Mouse (Mus musculus) limb, embryonic 15.5 days (tissue): ENCODE data around the gene Syne1. TPM values are rescaled to one million over a fixed set of nuclear protein-coding genes. Genes with fewer than 3 reads are reported as not detected.

ENCODE experiments used
- ATAC-seq: fragments of 200-750 bp; cut with Nextera tagmentation; 2 replicates; pipeline ENCODE4 v1.8.0; 2017; ENCODE audit warnings: low read depth, moderate TSS enrichment; ENCODE audit not compliant: insufficient number of reproducible peaks, low FRiP score, low TSS enrichment
- H3K27ac ChIP-seq: fragments of 300-500 bp; sonication (generic); 2 replicates; pipeline ENCODE4 v1.5.1; 2015; ENCODE audit warnings: moderate library complexity, mild to moderate bottlenecking, inconsistent platforms
- H3K27me3 ChIP-seq: fragments of 300-500 bp; sonication (generic); 2 replicates; pipeline ENCODE4 v1.6.1; 2015; ENCODE audit warnings: inconsistent platforms
- H3K36me3 ChIP-seq: fragments of 300-500 bp; sonication (generic); 2 replicates; pipeline ENCODE4 v1.6.1; 2015; ENCODE audit warnings: inconsistent platforms
- H3K4me1 ChIP-seq: fragments of 300-500 bp; sonication (generic); 2 replicates; pipeline ENCODE4 v1.6.1; 2015; ENCODE audit warnings: inconsistent platforms
- H3K4me2 ChIP-seq: fragments of 300-500 bp; sonication (generic); 2 replicates; pipeline ENCODE4 v1.6.1; 2015; ENCODE audit warnings: mild to moderate bottlenecking, inconsistent platforms
- H3K4me3 ChIP-seq: fragments of 300-500 bp; sonication (generic); 2 replicates; pipeline ENCODE4 v1.5.1; 2015; ENCODE audit warnings: mild to moderate bottlenecking, inconsistent platforms
- H3K9ac ChIP-seq: fragments of 300-500 bp; sonication (generic); 2 replicates; pipeline ENCODE4 v1.6.1; 2015; ENCODE audit warnings: inconsistent platforms
- H3K9me3 ChIP-seq: fragments of 300-500 bp; sonication (generic); 2 replicates; pipeline ENCODE4 v1.6.1; 2016; ENCODE audit warnings: inconsistent platforms
- WGBS: fragments of 180-500 bp; shearing (Covaris S2); methylation state at CpG from one replicate; pipeline ENCODE4 v1.1.7; 2015; 5-methylcytosine and 5-hydroxymethylcytosine counted together
- polyA plus RNA-seq: library from polyadenylated mRNA; unstranded; fragments of >200 nt; fragmentation: Nextera tagmentation; extraction: Ambion mirVana; gene quantifications from 2 replicates; pipeline ENCODE4 v1.2.1, GENCODE M21; 2015

Gene Syne1
- polyA plus RNA-seq, 1 experiment from 2014 or later, result 7.6 TPM

DNA sequence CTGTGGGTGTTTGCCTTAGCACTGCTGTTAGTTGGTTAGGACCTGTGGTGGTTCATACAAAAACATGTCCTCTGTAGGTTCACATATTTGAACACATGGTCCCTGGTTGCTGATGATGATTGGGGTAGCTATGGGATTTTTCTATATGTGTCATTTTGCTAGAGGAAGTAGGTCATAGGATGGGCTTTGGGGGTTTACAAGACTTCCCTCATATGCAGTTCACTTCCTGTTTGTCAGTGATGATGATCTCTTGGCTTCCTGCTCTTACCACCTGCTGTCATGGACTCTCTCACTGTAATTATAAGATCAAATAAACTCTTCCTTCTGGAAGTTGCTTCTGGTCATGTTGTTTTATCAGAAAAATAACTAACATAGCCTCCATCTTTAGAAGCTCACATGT is 7.5 kb upstream of the Syne1 start:
- H3K9ac ChIP-seq, result no peak overlapping the region
- H3K4me1 ChIP-seq, result no peaks in the 10 kb centered on the region
- H3K4me3 ChIP-seq, result no peak overlapping the region
- H3K4me2 ChIP-seq, result no peak overlapping the region
- H3K36me3 ChIP-seq, result no peaks in the 10 kb centered on the region
- no peak for ATAC-seq
- H3K27ac ChIP-seq, result no peak overlapping the region
- no peaks in the 10 kb centered on the region for H3K27me3 ChIP-seq
- no peaks in the 10 kb centered on the region for H3K9me3 ChIP-seq

GRCm38 (mm10) chr10:5554941-5555340 is 3.7 kb upstream of the Syne1 start:
- no peaks in the 10 kb centered on the region for H3K36me3 ChIP-seq
- H3K27me3 ChIP-seq, result peaks cover 6% of the 10 kb centered on the region; the same call in 1 of the 2 replicates
- H3K9ac ChIP-seq, result no peak overlapping the region
- 23% methylated on average over 5 of the region's 5 CpGs for WGBS
- H3K4me3 ChIP-seq, result no peak overlapping the region
- H3K9me3 ChIP-seq, result no peaks in the 10 kb centered on the region
- peaks cover 9% of the 10 kb centered on the region for H3K4me1 ChIP-seq
- no peak overlapping the region for H3K27ac ChIP-seq
- H3K4me2 ChIP-seq, result no peak overlapping the region
- no peak for ATAC-seq

DNA sequence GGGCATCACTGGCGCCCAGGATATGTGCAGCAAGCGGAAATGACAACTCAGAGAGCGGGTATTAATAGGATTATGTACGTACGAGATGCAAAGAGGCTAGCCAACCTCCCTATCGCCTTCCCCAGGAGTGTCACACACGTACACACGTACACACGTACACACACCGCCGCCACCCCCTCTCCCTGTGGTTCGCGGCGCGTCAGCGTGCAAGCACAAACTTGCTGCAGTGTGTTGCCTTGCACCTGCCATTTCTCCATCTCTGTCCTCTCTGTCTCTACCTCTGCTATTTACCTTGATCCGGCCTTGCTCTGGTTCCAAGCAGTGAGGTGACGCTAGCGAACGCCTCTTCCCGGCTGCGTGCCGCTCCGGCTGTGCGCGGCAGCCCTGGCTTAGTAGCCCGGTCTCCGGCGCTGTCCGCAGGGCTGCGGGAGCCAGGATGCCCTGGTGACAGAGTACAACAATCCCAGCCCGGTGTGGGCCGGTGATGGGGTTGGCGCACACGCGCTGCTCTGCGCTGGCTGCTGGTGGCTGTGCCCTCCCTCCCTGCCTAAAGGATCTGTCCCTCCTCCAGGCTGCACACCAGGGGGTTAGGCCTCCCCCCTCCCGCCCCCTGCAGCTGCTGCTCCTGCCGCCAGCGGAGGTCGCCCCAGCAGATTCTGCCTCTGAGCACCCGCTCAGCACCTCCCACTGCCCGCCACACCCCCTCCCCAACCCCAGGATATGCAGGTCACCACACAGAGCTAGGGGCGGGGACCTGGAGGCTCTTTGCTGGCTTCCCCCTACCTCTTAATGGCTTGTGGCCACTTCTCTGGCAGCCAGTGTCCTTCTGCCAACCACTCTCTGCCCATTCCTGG is 887 bp downstream of the Syne1 start:
- peak overlapping the region; percentile 44 for H3K4me3 ChIP-seq
- H3K9ac ChIP-seq, result peak overlapping the region; percentile 28; the same call in 1 of the 2 replicates
- peaks cover 10% of the 10 kb centered on the region for H3K4me1 ChIP-seq
- ATAC-seq, result 0 out of 2 replicates have a peak, but pooled peaks have one; percentile 48
- H3K27ac ChIP-seq, result no peak overlapping the region
- H3K9me3 ChIP-seq, result no peaks in the 10 kb centered on the region
- H3K4me2 ChIP-seq, result peak overlapping the region; percentile 91
- H3K36me3 ChIP-seq, result no peaks in the 10 kb centered on the region
- H3K27me3 ChIP-seq, result peaks cover 9% of the 10 kb centered on the region; the same call in 1 of the 2 replicates
- under 1% methylated on average over 41 of the region's 44 CpGs for WGBS

DNA sequence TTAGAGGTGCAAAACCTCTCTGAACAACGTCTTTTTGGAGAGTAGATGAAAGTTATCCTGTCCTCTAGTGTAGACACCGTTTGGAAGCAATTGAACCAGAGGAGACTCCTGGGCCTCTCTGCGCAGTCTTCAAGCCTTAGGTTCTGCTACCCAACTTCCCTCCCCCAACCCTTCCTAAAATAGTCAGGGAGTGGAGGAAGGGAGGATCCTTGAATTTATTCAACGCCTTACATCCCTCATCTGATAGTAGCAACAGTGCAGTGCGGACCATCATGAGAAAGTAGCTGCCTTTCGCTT is 1.5 kb downstream of the Syne1 start:
- peaks cover 9% of the 10 kb centered on the region; the same call in 1 of the 2 replicates for H3K27me3 ChIP-seq
- H3K4me3 ChIP-seq, result peak overlapping the region; percentile 44
- WGBS, result 9% methylated on average over 6 of the region's 6 CpGs
- H3K27ac ChIP-seq, result no peak overlapping the region
- no peak for ATAC-seq
- no peaks in the 10 kb centered on the region for H3K9me3 ChIP-seq
- H3K4me1 ChIP-seq, result peaks cover 10% of the 10 kb centered on the region
- H3K9ac ChIP-seq, result no peak overlapping the region
- H3K4me2 ChIP-seq, result peak overlapping the region; percentile 91
- no peaks in the 10 kb centered on the region for H3K36me3 ChIP-seq

GRCm38 (mm10) chr10:5548651-5549050 is 2.6 kb downstream of the Syne1 start:
- ATAC-seq, result no peak
- H3K27me3 ChIP-seq, result peaks cover 9% of the 10 kb centered on the region; the same call in 1 of the 2 replicates
- no peak overlapping the region for H3K27ac ChIP-seq
- peaks cover 10% of the 10 kb centered on the region for H3K4me1 ChIP-seq
- 72% methylated on average over 2 of the region's 2 CpGs for WGBS
- H3K4me2 ChIP-seq, result no peak overlapping the region
- H3K9ac ChIP-seq, result no peak overlapping the region
- no peaks in the 10 kb centered on the region for H3K9me3 ChIP-seq
- no peak overlapping the region for H3K4me3 ChIP-seq
- no peaks in the 10 kb centered on the region for H3K36me3 ChIP-seq

DNA sequence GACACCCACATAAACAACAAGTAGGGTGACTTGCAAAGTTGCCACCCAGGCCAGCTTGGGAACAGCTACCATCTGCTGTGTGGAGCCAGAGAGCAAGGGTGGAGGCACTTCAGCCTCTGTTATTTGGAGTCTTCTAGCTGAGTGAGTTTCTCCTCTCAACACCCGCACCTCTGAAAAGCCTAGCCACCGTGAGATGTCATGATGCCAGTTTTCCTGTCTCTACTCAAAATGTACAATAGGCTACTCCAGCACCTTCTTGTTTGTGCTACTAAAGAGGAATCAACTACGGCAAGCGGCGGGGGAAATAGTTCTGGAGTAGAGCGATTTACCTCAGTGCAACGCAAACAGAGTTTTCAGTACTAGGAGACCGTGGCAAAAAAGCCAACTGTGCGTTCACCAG is 3.5 kb downstream of the Syne1 start:
- Histone ChIP-seq H3K27ac (no peak overlapping the region), H3K9ac (no peak overlapping the region), H3K4me2 (no peak overlapping the region), H3K4me3 (no peak overlapping the region), H3K27me3 (peaks cover 9% of the 10 kb centered on the region; the same call in 1 of the 2 replicates), H3K4me1 (peaks cover 10% of the 10 kb centered on the region), H3K9me3 (no peaks in the 10 kb centered on the region), H3K36me3 (no peaks in the 10 kb centered on the region)
- 86% methylated on average over 9 of the region's 9 CpGs for WGBS
- no peak for ATAC-seq

DNA sequence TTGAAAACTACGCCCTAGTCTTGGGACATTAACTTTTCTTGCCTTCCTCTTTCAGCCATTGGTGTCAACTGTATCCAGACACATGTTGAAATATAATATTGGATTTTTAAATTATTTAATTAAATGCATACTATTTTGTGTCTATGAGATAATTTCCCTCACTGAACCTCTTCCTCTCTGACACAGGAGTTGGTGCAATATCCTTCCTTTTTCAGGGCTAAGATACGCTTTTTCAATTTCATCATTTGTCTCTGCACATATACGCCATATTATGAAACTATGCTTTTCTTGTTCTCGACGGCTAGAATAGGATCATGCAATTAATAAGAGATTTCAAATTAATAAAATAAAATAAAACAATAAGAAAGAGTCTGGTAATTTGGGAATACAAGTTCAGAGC is 4.9 kb downstream of the Syne1 start:
- Histone ChIP-seq H3K9me3 (no peaks in the 10 kb centered on the region), H3K27me3 (peaks cover 9% of the 10 kb centered on the region; the same call in 1 of the 2 replicates), H3K9ac (no peak overlapping the region), H3K4me1 (peaks cover 10% of the 10 kb centered on the region), H3K4me2 (no peak overlapping the region), H3K4me3 (no peak overlapping the region), H3K36me3 (no peaks in the 10 kb centered on the region), H3K27ac (no peak overlapping the region)
- ATAC-seq, result no peak
- 90% methylated on average over 5 of the region's 5 CpGs for WGBS

DNA sequence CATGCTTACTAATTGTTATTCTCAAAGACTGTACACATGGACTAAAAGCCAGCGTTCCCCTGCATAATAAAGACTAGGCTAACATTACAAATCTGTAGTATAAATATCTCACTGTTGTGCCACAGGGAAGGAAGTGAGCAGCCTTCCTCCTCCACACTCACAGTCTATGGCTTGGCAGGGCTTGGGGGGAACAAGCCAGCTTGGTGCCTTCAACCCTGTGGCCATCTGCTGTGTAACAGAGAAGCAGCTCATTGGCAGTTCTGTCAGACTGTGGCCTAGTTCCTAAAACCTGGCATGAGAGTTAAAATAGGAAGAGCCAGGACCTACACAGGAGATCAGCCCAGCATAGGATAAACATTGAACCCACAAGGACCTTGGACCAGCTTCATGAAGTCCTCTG is 23.0 kb downstream of the Syne1 start:
- no peaks in the 10 kb centered on the region for H3K4me1 ChIP-seq
- H3K4me2 ChIP-seq, result no peak overlapping the region
- no peaks in the 10 kb centered on the region for H3K27me3 ChIP-seq
- H3K27ac ChIP-seq, result no peak overlapping the region
- WGBS, result 76% methylated on average over 1 of the region's 1 CpGs
- ATAC-seq, result no peak
- H3K4me3 ChIP-seq, result no peak overlapping the region
- no peak overlapping the region for H3K9ac ChIP-seq
- no peaks in the 10 kb centered on the region for H3K36me3 ChIP-seq
- no peaks in the 10 kb centered on the region for H3K9me3 ChIP-seq

GRCm38 (mm10) chr10:5527634-5528033 is 23.6 kb downstream of the Syne1 start:
- Histone ChIP-seq H3K4me1 (no peaks in the 10 kb centered on the region), H3K9ac (no peak overlapping the region), H3K27me3 (no peaks in the 10 kb centered on the region), H3K9me3 (no peaks in the 10 kb centered on the region), H3K4me2 (no peak overlapping the region), H3K4me3 (no peak overlapping the region), H3K36me3 (no peaks in the 10 kb centered on the region), H3K27ac (no peak overlapping the region)
- ATAC-seq, result no peak
- WGBS, result 68% methylated on average over 4 of the region's 4 CpGs

DNA sequence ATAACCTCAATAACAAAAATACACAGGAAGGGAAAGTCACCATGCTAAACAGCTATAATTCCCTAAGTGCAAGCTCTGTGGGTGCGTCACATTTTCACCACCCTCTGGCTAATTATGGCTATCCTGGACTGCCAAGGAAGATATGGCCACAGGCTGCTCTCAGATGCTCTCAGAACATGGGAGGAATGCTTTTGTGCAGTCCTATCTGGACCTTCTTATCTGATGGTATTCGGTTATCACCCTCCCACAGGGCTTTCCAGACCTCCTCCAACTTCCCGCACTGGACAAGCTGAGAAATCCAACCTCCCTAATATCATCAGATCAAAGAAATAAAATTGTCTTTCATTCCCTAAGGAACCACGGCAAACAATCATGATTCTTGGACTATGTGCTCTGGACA is 28.4 kb downstream of the Syne1 start:
- no peak overlapping the region for H3K9ac ChIP-seq
- H3K36me3 ChIP-seq, result no peaks in the 10 kb centered on the region
- WGBS, result 79% methylated on average over 4 of the region's 4 CpGs
- no peak overlapping the region for H3K27ac ChIP-seq
- H3K4me3 ChIP-seq, result no peak overlapping the region
- no peak for ATAC-seq
- no peak overlapping the region for H3K4me2 ChIP-seq
- H3K27me3 ChIP-seq, result no peaks in the 10 kb centered on the region
- no peaks in the 10 kb centered on the region for H3K4me1 ChIP-seq
- no peaks in the 10 kb centered on the region for H3K9me3 ChIP-seq

GRCm38 (mm10) chr10:5522276-5522675 is 29.0 kb downstream of the Syne1 start:
- no peak for ATAC-seq
- no peak overlapping the region for H3K4me3 ChIP-seq
- H3K9me3 ChIP-seq, result no peaks in the 10 kb centered on the region
- no peaks in the 10 kb centered on the region for H3K27me3 ChIP-seq
- WGBS, result 95% methylated on average over 3 of the region's 3 CpGs
- H3K4me1 ChIP-seq, result no peaks in the 10 kb centered on the region
- H3K9ac ChIP-seq, result no peak overlapping the region
- H3K27ac ChIP-seq, result no peak overlapping the region
- H3K36me3 ChIP-seq, result no peaks in the 10 kb centered on the region
- H3K4me2 ChIP-seq, result no peak overlapping the region

GRCm38 (mm10) chr10:5520695-5521094 is 30.6 kb downstream of the Syne1 start:
- WGBS, result 50% methylated on average over 1 of the region's 1 CpGs
- H3K27ac ChIP-seq, result no peak overlapping the region
- no peaks in the 10 kb centered on the region for H3K36me3 ChIP-seq
- no peak overlapping the region for H3K4me2 ChIP-seq
- no peak overlapping the region for H3K4me3 ChIP-seq
- no peak for ATAC-seq
- H3K27me3 ChIP-seq, result no peaks in the 10 kb centered on the region
- no peaks in the 10 kb centered on the region for H3K9me3 ChIP-seq
- H3K4me1 ChIP-seq, result no peaks in the 10 kb centered on the region
- H3K9ac ChIP-seq, result no peak overlapping the region
